19 mouse cellular contexts compared by ENCODE assay signal in genomic region chr9:32610631-32611030, GRCm38 (mm10). TPM values are rescaled to one million over a fixed set of nuclear protein-coding genes. Genes with fewer than 3 reads are reported as not detected.
DNase-seq lines count a peak whose midpoint lies in the region; ATAC-seq and TF ChIP-seq lines count a peak whose summit lies in the region.
"Had no signal": no experiment of that assay in that cellular context is flagged by ENCODE, and none has a peak within 500 bp of the region (broad histone marks: within the 10 kb centered on the region; RNA-seq: fewer than 3 reads in every experiment).

No protein-coding gene starts in this region.

- H3K9me3 ChIP-seq in kidney, embryonic 15.5 days (replicated peaks), result no peaks in the 10 kb centered on the region
- H3K9me3 ChIP-seq in neural tube, embryonic 15.5 days (replicated peaks), result no peaks in the 10 kb centered on the region
- H3K9me3 ChIP-seq: embryonic facial prominence, embryonic 15.5 days; forebrain, embryonic 10.5 days; midbrain, embryonic 15.5 days had no signal

- no peak overlapping the region for H3K4me3 ChIP-seq in spleen, adult 2 months (ENCODE audit: extremely low read depth, insufficient read depth, insufficient read length)
- H3K4me3 ChIP-seq in kidney, embryonic 15.5 days (replicated peaks), result no peak overlapping the region
- no peak overlapping the region for H3K4me3 ChIP-seq in left cerebral cortex, adult 2 months
- no peak overlapping the region for H3K4me3 ChIP-seq in neural tube, embryonic 15.5 days (replicated peaks)
- H3K4me3 ChIP-seq: embryonic facial prominence, embryonic 15.5 days; forebrain, embryonic 10.5 days; midbrain, embryonic 15.5 days had no signal

- no peak for TF ChIP-seq POLR2A in spleen, adult 2 months (IDR thresholded peaks at IDR 0.05; ENCODE audit: low read depth, low read length)

- no peak overlapping the region for H3K9ac ChIP-seq in kidney, embryonic 15.5 days
- H3K9ac ChIP-seq in neural tube, embryonic 15.5 days (replicated peaks), result no peak overlapping the region
- H3K9ac ChIP-seq: embryonic facial prominence, embryonic 15.5 days; hindbrain, embryonic 14.5 days; midbrain, embryonic 15.5 days had no signal

- ATAC-seq in kidney, embryonic 15.5 days (replicated peaks; ENCODE audit: low FRiP score), result peak; percentile 93
- no peak for ATAC-seq in granulocyte monocyte progenitor cell, adult 5-6 weeks (replicated peaks; ENCODE audit: poor library complexity, severe bottlenecking)
- ATAC-seq in neural tube, embryonic 15.5 days (ENCODE audit: low FRiP score), result no peak
- ATAC-seq: intestine, embryonic 16.5 days; midbrain, embryonic 15.5 days had no signal

- H3K36me3 ChIP-seq in spleen, adult 2 months (ENCODE audit: control insufficient read depth, insufficient read depth, low read length), result no peaks in the 10 kb centered on the region
- H3K36me3 ChIP-seq in kidney, embryonic 15.5 days, result no peaks in the 10 kb centered on the region
- no peaks in the 10 kb centered on the region for H3K36me3 ChIP-seq in splenic B cell, adult 2 months (ENCODE audit: control insufficient read depth, insufficient read depth, low read length, poor library complexity, severe bottlenecking)
- H3K36me3 ChIP-seq in neural tube, embryonic 15.5 days, result no peaks in the 10 kb centered on the region
- H3K36me3 ChIP-seq: embryonic facial prominence, embryonic 15.5 days; forebrain, embryonic 10.5 days; midbrain, embryonic 15.5 days had no signal

- H3K27ac ChIP-seq in spleen, adult 2 months (ENCODE audit: insufficient read depth, low read length), result peak overlapping the region; percentile 89
- H3K27ac ChIP-seq in kidney, embryonic 15.5 days, result peak overlapping the region; percentile 78
- H3K27ac ChIP-seq in left cerebral cortex, adult 2 months, result no peak overlapping the region
- no peak overlapping the region for H3K27ac ChIP-seq in neural tube, embryonic 15.5 days (replicated peaks)
- H3K27ac ChIP-seq: embryonic facial prominence, embryonic 15.5 days; forebrain, embryonic 10.5 days; hindbrain, embryonic 14.5 days; midbrain, embryonic 15.5 days; stomach, postnatal 0 days had no signal

- TF ChIP-seq CTCF in spleen, adult 2 months (IDR thresholded peaks at IDR 0.05; ENCODE audit: extremely low read depth, insufficient read depth, insufficient read length, insufficient replicate concordance), result no peak
- no peak for TF ChIP-seq CTCF in left cerebral cortex, adult 2 months (IDR thresholded peaks at IDR 0.05)

- intact Hi-C loops in left cerebral cortex, adult 2 months (cut with DNase I), result no loop called here

- no peak overlapping the region for H3K4me2 ChIP-seq in kidney, embryonic 15.5 days
- no peak overlapping the region for H3K4me2 ChIP-seq in neural tube, embryonic 15.5 days
- H3K4me2 ChIP-seq: embryonic facial prominence, embryonic 15.5 days; hindbrain, embryonic 14.5 days; midbrain, embryonic 15.5 days had no signal

- 43% methylated on average over 4 of the region's 4 CpGs for WGBS in spleen, adult 2 months
- 46% methylated on average over 4 of the region's 4 CpGs for WGBS in kidney, embryonic 15.5 days
- WGBS in neural tube, embryonic 15.5 days, result 74% methylated on average over 4 of the region's 4 CpGs

- no peaks in the 10 kb centered on the region for H3K27me3 ChIP-seq in spleen, adult 2 months (ENCODE audit: control insufficient read depth, insufficient read depth, low read length)
- H3K27me3 ChIP-seq in kidney, embryonic 15.5 days, result no peaks in the 10 kb centered on the region
- H3K27me3 ChIP-seq in splenic B cell, adult 2 months (ENCODE audit: control insufficient read depth, insufficient read depth, low read length, poor library complexity, severe bottlenecking), result no peaks in the 10 kb centered on the region
- peaks cover 6% of the 10 kb centered on the region; the same call in 1 of the 2 replicates for H3K27me3 ChIP-seq in neural tube, embryonic 15.5 days (replicated peaks)
- H3K27me3 ChIP-seq: embryonic facial prominence, embryonic 15.5 days had no signal

- H3K4me1 ChIP-seq in spleen, adult 2 months (ENCODE audit: control insufficient read depth, insufficient read depth, insufficient read length), result peaks cover 55% of the 10 kb centered on the region; the same call in 1 of the 2 replicates
- H3K4me1 ChIP-seq in kidney, embryonic 15.5 days, result peaks cover 58% of the 10 kb centered on the region
- H3K4me1 ChIP-seq in neural tube, embryonic 15.5 days, result no peaks in the 10 kb centered on the region
- H3K4me1 ChIP-seq: midbrain, embryonic 15.5 days had no signal

- DNase-seq in spleen, adult 2 months (ENCODE audit: low read depth in 1 of 2, low spot score in 2 of 2), result no peak
- no peak for DNase-seq in spleen, postnatal 14 days (ENCODE audit: low spot score in 2 of 2)
- peak; percentile 69 for DNase-seq in splenic B cell, adult 2 months (ENCODE audit: low read depth, low spot score)
- DNase-seq in left cerebral cortex, adult 2 months (ENCODE audit: extremely low spot score in 1 of 2, low spot score in 2 of 2), result no peak
- DNase-seq: cerebellum, postnatal 14 days; embryo, embryonic 11 days; heart, postnatal 10 days; lung, adult 2 months; lung, postnatal 4 days; retina, postnatal 1 day had no signal

RNA-seq across cellular contexts. Expression of gene Ets1, which starts 25.4 kb away (rescaled TPM):
- 115 and 129 TPM in 2 replicates for polyA plus RNA-seq in spleen, adult 2 months (2012; rRNA removed)
- 66.0 and 68.4 TPM in 2 replicates for polyA plus RNA-seq in kidney, embryonic 15.5 days (2015; fragmentation: Nextera tagmentation; extraction: Ambion mirVana)
- 10 to 100 TPM in 1 of 2 experiments, 1 to 10 TPM in 1; 7.8 to 11.2 TPM for total RNA-seq in left cerebral cortex, adult 2 months (2021)
- total RNA-seq in granulocyte monocyte progenitor cell, adult 5-6 weeks (2014; fragmentation: Nextera tagmentation), result 3.9 and 5.2 TPM in 2 replicates
- total RNA-seq in granulocyte monocyte progenitor cell, adult 5-6 weeks (2017), result 8.2 and 8.5 TPM in 2 replicates
- polyA plus RNA-seq in neural tube, embryonic 15.5 days (2015; fragmentation: Nextera tagmentation; extraction: Ambion mirVana), result 17.6 and 34.5 TPM in 2 replicates

Comparison
In these comparisons a context has a peak if more than half of its experiments do, and no peak if none do; other contexts are left out.
1. H3K27ac ChIP-seq: peak in spleen, adult 2 months (single experiment) and kidney, embryonic 15.5 days (single experiment); none in left cerebral cortex, adult 2 months (single experiment) and neural tube, embryonic 15.5 days (single experiment).